Mouse (Mus musculus) embryo, embryonic 10.5 days (tissue): ENCODE measurements at regions not wholly inside any gene's neighbourhood (a gene's known extent, or its start where the extent isn't known, plus 50 kb on each side); places are given as distances from the start of the nearest gene placed in this dataset.
A peak's percentile ranks its signal among the peaks of the same experiment; 100 is the strongest.

Experiments
- DNase-seq: peaks from one replicate; pipeline ENCODE4 v3.0.0-alpha.2; 2015; ENCODE audit warnings: low spot score

GRCm38 (mm10) chr14:68447240-68447923 lies 846.7 kb downstream of the Synb start:
- DNase-seq = peak; percentile 8

- no peak for DNase-seq
Observed at GRCm38 (mm10) chr14:68433326-68433725, 860.8 kb downstream of the Synb start.

- DNase-seq = no peak
Observed at GRCm38 (mm10) chr14:68432111-68432510, 862.0 kb downstream of the Synb start.

- DNase-seq = no peak
Observed at GRCm38 (mm10) chr14:68427235-68427634, 866.9 kb downstream of the Synb start.

GRCm38 (mm10) chr14:68392440-68392839 lies 901.7 kb downstream of the Synb start:
- no peak for DNase-seq

GRCm38 (mm10) chr14:68391875-68392274 lies 902.2 kb downstream of the Synb start:
- DNase-seq = peak; percentile 77

GRCm38 (mm10) chr14:68381741-68382140 lies 912.4 kb downstream of the Synb start:
- DNase-seq = peak; percentile 4

GRCm38 (mm10) chr14:68367696-68368095 lies 926.4 kb downstream of the Synb start:
- no peak for DNase-seq

- DNase-seq = no peak
Observed at GRCm38 (mm10) chr14:68363892-68364291, 930.2 kb downstream of the Synb start.

- no peak for DNase-seq
Observed at GRCm38 (mm10) chr14:68361998-68362397, 932.1 kb downstream of the Synb start.

- no peak for DNase-seq
Observed at GRCm38 (mm10) chr14:68361481-68361880, 932.6 kb downstream of the Synb start.

GRCm38 (mm10) chr14:68356396-68356795 lies 937.7 kb downstream of the Synb start:
- DNase-seq = no peak

- peak; percentile 34 for DNase-seq
Observed at GRCm38 (mm10) chr14:68355462-68355905, 938.6 kb downstream of the Synb start.

- no peak for DNase-seq
Observed at GRCm38 (mm10) chr14:68345527-68345926, 948.6 kb downstream of the Synb start.

- DNase-seq = no peak
Observed at GRCm38 (mm10) chr14:68344715-68345114, 949.4 kb downstream of the Synb start.

GRCm38 (mm10) chr14:68338440-68338839 lies 955.7 kb downstream of the Synb start:
- DNase-seq = peak; percentile 41

GRCm38 (mm10) chr14:68325061-68325460 lies 969.0 kb downstream of the Synb start:
- DNase-seq = no peak

- DNase-seq = no peak
Observed at GRCm38 (mm10) chr14:68323008-68323407, 971.1 kb downstream of the Synb start.

- DNase-seq = no peak
Observed at GRCm38 (mm10) chr14:68307973-68308660, 986.0 kb downstream of the Synb start.

GRCm38 (mm10) chr14:68305166-68305565 lies 988.9 kb downstream of the Synb start:
- DNase-seq = no peak

GRCm38 (mm10) chr14:68301710-68302109 lies 992.4 kb downstream of the Synb start:
- DNase-seq = peak; percentile 9

GRCm38 (mm10) chr14:68285546-68285945 lies 1008.6 kb downstream of the Synb start:
- no peak for DNase-seq

- DNase-seq = no peak
Observed at GRCm38 (mm10) chr14:68261436-68261835, 1032.7 kb downstream of the Synb start.

- DNase-seq = no peak
Observed at GRCm38 (mm10) chr14:68246966-68247365, 1047.1 kb downstream of the Synb start.
